Mouse (Mus musculus): ENCODE data around the gene Med13l. TPM values are rescaled to one million over a fixed set of nuclear protein-coding genes. Genes with fewer than 3 reads are reported as not detected.

Gene Med13l
- total RNA-seq, 4 experiments from 2014 or later = 22.2 to 35.0 (median 32.5) TPM

GRCm38 (mm10) chr5:118691025-118691709 lies 130.7 kb downstream of the Med13l start:
- no peak for DNase-seq (ENCODE audit: low spot score)

- DNase-seq (ENCODE audit: low spot score) = no peak
Observed at GRCm38 (mm10) chr5:118691710-118692040, 131.2 kb downstream of the Med13l start.

- DNase-seq (ENCODE audit: low spot score) = no peak
Observed at GRCm38 (mm10) chr5:118693996-118694395, 133.5 kb downstream of the Med13l start.

- DNase-seq (ENCODE audit: low spot score) = no peak
Observed at GRCm38 (mm10) chr5:118697073-118697472, 136.6 kb downstream of the Med13l start.

- no peak for DNase-seq (ENCODE audit: low spot score)
Observed at GRCm38 (mm10) chr5:118700978-118701377, 140.5 kb downstream of the Med13l start.

GRCm38 (mm10) chr5:118702674-118703073 lies 142.2 kb downstream of the Med13l start:
- no peak for DNase-seq (ENCODE audit: low spot score)

GRCm38 (mm10) chr5:118704148-118704547 lies 143.7 kb downstream of the Med13l start:
- DNase-seq (ENCODE audit: low spot score) = no peak

- DNase-seq (ENCODE audit: low spot score) = no peak
Observed at GRCm38 (mm10) chr5:118704960-118705359, 144.5 kb downstream of the Med13l start.

- DNase-seq (ENCODE audit: low spot score) = no peak
Observed at GRCm38 (mm10) chr5:118706009-118706408, 145.5 kb downstream of the Med13l start.

GRCm38 (mm10) chr5:118706414-118706813 lies 145.9 kb downstream of the Med13l start:
- no peak for DNase-seq (ENCODE audit: low spot score)

- no peak for DNase-seq (ENCODE audit: low spot score)
Observed at GRCm38 (mm10) chr5:118707501-118707900, 147.0 kb downstream of the Med13l start.

GRCm38 (mm10) chr5:118708215-118708949 lies 147.9 kb downstream of the Med13l start:
- peak; percentile 60 for DNase-seq (ENCODE audit: low spot score)

- DNase-seq (ENCODE audit: low spot score) = no peak
Observed at GRCm38 (mm10) chr5:118709847-118710251, 149.4 kb downstream of the Med13l start.

- no peak for DNase-seq (ENCODE audit: low spot score)
Observed at GRCm38 (mm10) chr5:118715518-118715917, 155.0 kb downstream of the Med13l start.

GRCm38 (mm10) chr5:118716295-118717271 lies 156.1 kb downstream of the Med13l start:
- DNase-seq (ENCODE audit: low spot score) = no peak

- no peak for DNase-seq (ENCODE audit: low spot score)
Observed at GRCm38 (mm10) chr5:118717456-118717855, 157.0 kb downstream of the Med13l start.

GRCm38 (mm10) chr5:118718070-118718469 lies 157.6 kb downstream of the Med13l start:
- DNase-seq (ENCODE audit: low spot score) = no peak

GRCm38 (mm10) chr5:118721416-118721815 lies 160.9 kb downstream of the Med13l start:
- DNase-seq (ENCODE audit: low spot score) = no peak

- DNase-seq (ENCODE audit: low spot score) = no peak
Observed at GRCm38 (mm10) chr5:118721848-118722247, 161.4 kb downstream of the Med13l start.

- no peak for DNase-seq (ENCODE audit: low spot score)
Observed at GRCm38 (mm10) chr5:118722456-118722855, 162.0 kb downstream of the Med13l start.

- no peak for DNase-seq (ENCODE audit: low spot score)
Observed at GRCm38 (mm10) chr5:118725425-118725824, 164.9 kb downstream of the Med13l start.

GRCm38 (mm10) chr5:118725886-118726505 lies 165.5 kb downstream of the Med13l start:
- DNase-seq (ENCODE audit: low spot score) = no peak
